Mouse (Mus musculus) liver, adult 10 weeks (tissue): ENCODE results near the gene Dclre1a. TPM values are rescaled to one million over a fixed set of nuclear protein-coding genes. Genes with fewer than 3 reads are reported as not detected.

Source experiments
- polyA plus RNA-seq: library from polyadenylated mRNA; stranded (reverse); fragments of 350-450 nt; fragmentation: Illumina TruSeq; extraction: RNeasy Lipid Tissue Mini Kit (QIAGEN cat#74804); gene quantifications from one replicate; pipeline ENCODE4 v1.2.3, GENCODE M21; 2014; ENCODE audit warnings: low read depth, low replicate concordance

The Dclre1a gene
- 23.5 TPM for polyA plus RNA-seq

DNA sequence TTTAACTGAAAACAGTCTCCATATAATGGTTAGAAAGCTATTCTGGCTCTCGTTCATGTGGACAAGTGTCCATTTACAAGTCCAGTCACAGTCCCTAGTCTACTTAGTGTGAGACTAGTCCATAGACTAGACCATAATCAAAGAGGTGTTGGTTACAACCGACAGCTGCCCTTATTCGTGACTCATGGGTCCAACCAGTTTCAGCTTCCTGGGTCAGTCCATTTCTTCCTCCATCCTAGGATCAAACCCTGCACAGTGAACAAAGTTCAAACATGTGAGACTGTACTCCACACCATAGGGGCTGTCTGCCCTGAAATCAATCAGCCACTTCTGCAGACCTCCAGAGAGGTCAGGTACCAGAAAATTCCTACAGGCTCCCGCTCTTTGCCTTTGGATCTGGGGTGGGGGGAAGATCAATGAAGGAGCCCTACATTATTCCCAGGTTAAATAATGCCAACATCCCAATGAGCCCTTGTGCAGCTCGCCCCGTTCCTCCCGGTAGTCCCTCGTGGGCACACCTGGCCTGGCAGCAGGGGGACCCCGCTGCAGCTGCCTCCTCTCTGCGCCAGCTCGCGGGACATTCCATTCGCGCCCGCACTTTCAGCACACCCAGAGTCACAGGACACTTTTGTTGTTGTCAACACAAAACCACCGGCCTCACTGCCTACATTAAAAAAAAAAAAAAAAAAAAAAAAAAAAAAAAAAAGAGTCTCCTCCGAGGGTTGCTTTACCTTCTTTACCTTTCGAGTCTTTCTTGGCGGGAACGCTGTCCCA, at the start of gene Dclre1a:
Dclre1a (minus strand) TSS at position 767 of the 774 bp plus-strand sequence.

DNA sequence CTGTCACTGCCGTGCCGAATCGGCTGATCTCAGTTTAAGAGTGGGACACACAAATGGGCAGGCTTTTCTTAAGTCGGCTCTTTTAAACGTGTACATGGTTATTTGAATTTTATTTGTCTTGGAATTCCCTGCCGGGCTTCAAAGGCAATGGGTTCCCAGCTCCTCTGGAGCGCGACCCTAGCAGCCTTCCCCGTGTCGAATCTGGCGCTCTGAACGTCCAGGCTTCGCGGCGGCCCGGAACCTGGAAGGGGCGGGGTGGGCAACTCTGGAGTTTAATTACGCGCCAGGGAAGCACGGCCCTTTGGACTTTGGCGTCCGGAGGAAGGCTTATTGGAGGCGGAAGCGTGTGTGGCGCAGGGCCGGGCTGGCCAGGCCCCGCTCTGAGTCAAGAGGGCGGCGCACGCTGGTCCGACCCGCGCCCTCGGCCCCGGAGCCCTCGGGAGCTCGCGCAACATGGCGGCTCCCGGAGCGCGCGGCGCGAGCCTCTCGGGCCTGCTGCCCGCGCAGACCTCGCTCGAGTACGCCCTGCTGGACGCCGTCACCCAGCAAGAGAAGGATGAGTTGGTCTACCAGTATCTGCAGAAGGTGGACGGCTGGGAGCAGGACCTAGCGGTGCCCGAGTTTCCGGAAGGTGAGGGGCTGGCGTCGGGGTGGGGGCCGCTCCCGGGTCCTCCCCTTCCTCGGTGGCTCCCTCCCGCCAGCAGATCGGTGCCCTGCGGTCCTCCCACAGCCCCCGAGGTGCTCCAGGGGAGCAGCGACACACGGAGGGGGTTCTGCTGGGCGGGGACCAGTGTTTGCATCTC, 409 bp upstream of the Dclre1a start, which contains the start of gene Nhlrc2:
Nhlrc2 (plus strand) TSS at position 32 of the 803 bp plus-strand sequence.

Other genes with a start within 250 kb of the Dclre1a start
- not detected for gene Nrap, start 158.2 kb downstream of the Dclre1a start, polyA plus RNA-seq
- gene Casp7, start 151.1 kb downstream of the Dclre1a start, polyA plus RNA-seq, result 25.2 TPM
- 0.21 TPM for gene Plekhs1, start 86.6 kb downstream of the Dclre1a start, polyA plus RNA-seq
- gene Nhlrc2, start within 50 bp of the Dclre1a start, polyA plus RNA-seq, result 5.8 TPM
- 0.32 TPM for gene Adrb1, start 174.0 kb upstream of the Dclre1a start, polyA plus RNA-seq